11 mouse cellular contexts compared by ENCODE assay signal in the genomic region with DNA sequence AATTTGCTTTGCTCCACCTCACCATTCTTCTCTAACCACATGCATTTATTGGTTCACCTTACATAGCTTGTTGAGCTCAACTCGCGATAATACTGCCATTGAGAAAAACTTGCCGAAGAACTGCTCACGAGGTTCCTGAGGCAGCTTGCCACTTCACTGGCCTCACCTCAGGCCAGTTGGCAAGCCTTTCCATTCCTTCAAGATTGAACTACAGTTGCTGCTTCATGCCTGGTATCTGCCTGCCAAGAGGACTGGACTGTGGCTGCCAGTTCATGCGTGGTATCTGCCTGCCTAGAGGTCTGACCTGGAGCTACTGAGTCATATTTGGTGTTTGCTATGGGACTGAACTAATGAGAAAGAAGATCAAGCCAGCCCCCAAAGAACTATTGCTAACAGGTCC.
A peak's percentile ranks its signal among the peaks of the same experiment; 100 is the strongest.
DNase-seq lines count a peak whose midpoint lies in the region; ATAC-seq and TF ChIP-seq lines count a peak whose summit lies in the region.
"Had no signal": no experiment of that assay in that cellular context is flagged by ENCODE, and none has a peak within 500 bp of the region (broad histone marks: within the 10 kb centered on the region; RNA-seq: fewer than 3 reads in every experiment).

No protein-coding gene starts in this region.

- H3K9me3 ChIP-seq in forebrain, embryonic 12.5 days, result no peaks in the 10 kb centered on the region
- H3K9me3 ChIP-seq: liver, embryonic 13.5 days had no signal

- H3K79me2 ChIP-seq in heart, adult 2 months (replicated peaks; ENCODE audit: control insufficient read depth, insufficient read depth, low read length), result no peaks in the 10 kb centered on the region

- no peaks in the 10 kb centered on the region for H3K4me1 ChIP-seq in heart, adult 2 months (ENCODE audit: control insufficient read depth, insufficient read depth, low read length)
- H3K4me1 ChIP-seq in forebrain, embryonic 12.5 days, result no peaks in the 10 kb centered on the region
- H3K4me1 ChIP-seq: liver, embryonic 13.5 days had no signal

- H3K36me3 ChIP-seq in heart, adult 2 months (ENCODE audit: control insufficient read depth, insufficient read depth, low read length), result no peaks in the 10 kb centered on the region
- no peaks in the 10 kb centered on the region for H3K36me3 ChIP-seq in forebrain, embryonic 12.5 days (replicated peaks)
- H3K36me3 ChIP-seq: liver, embryonic 13.5 days had no signal

- no peak overlapping the region for H3K4me3 ChIP-seq in heart, adult 2 months
- H3K4me3 ChIP-seq in forebrain, embryonic 12.5 days (replicated peaks), result no peak overlapping the region
- H3K4me3 ChIP-seq: liver, embryonic 13.5 days; myocyte had no signal

- no peak overlapping the region for H3K27ac ChIP-seq in heart, adult 2 months
- no peak overlapping the region for H3K27ac ChIP-seq in forebrain, embryonic 12.5 days
- H3K27ac ChIP-seq: kidney, postnatal 0 days; liver, embryonic 13.5 days had no signal

- no peak for ATAC-seq in forebrain, embryonic 12.5 days (ENCODE audit: low FRiP score)

- no peak for TF ChIP-seq CTCF in heart, adult 2 months (IDR thresholded peaks at IDR 0.05)

- H3K9ac ChIP-seq in heart, adult 2 months (ENCODE audit: low read depth, low read length), result no peak overlapping the region
- no peak overlapping the region for H3K9ac ChIP-seq in forebrain, embryonic 12.5 days
- H3K9ac ChIP-seq: liver, embryonic 13.5 days had no signal

- TF ChIP-seq POLR2A in heart, adult 2 months (IDR thresholded peaks at IDR 0.05; ENCODE audit: insufficient read depth, low read depth, low read length), result no peak

- TF ChIP-seq EP300 in heart, adult 2 months (IDR thresholded peaks at IDR 0.05; ENCODE audit: insufficient read depth, low read depth, low read length), result no peak

- intact Hi-C loops in heart, adult 2 months (cut with DNase I), result no loop called here

- WGBS in heart, adult 2 months, result 63% methylated on average over 5 of the region's 5 CpGs
- WGBS in forebrain, embryonic 12.5 days, result 95% methylated on average over 5 of the region's 5 CpGs

- no peak overlapping the region for H3K4me2 ChIP-seq in forebrain, embryonic 12.5 days
- H3K4me2 ChIP-seq: liver, embryonic 13.5 days had no signal

- DNase-seq in heart, adult 2 months, result peak; percentile 20 to 47
- no peak for DNase-seq in heart, postnatal 4 days
- peak; percentile 3 for DNase-seq in ovary, adult 18-20 months (ENCODE audit: low spot score)
- DNase-seq in ovary, postnatal 36 days (ENCODE audit: low spot score), result no peak
- peak; percentile 7 to 9 for DNase-seq in cerebellum, postnatal 36 days
- peak; percentile 62 for DNase-seq in skeletal muscle tissue, adult 2 months (ENCODE audit: low read depth, low spot score)
- DNase-seq: liver, embryonic 13.5 days; thymus, postnatal 36 days had no signal

- H3K27me3 ChIP-seq in heart, adult 2 months (ENCODE audit: control insufficient read depth, insufficient read depth, low read length), result no peaks in the 10 kb centered on the region
- no peaks in the 10 kb centered on the region for H3K27me3 ChIP-seq in forebrain, embryonic 12.5 days
- H3K27me3 ChIP-seq: liver, embryonic 13.5 days had no signal

Comparison
In these comparisons a context has a peak if more than half of its experiments do, and no peak if none do; other contexts are left out.
1. DNase-seq: peak in heart, adult 2 months (2 of 2), ovary, adult 18-20 months (single experiment), cerebellum, postnatal 36 days (2 of 2) and skeletal muscle tissue, adult 2 months (single experiment); none in heart, postnatal 4 days (single experiment) and ovary, postnatal 36 days (single experiment).